Mouse (Mus musculus) erythroblast, embryonic 14.5 days (primary cell): ENCODE results near the gene Prdm16.

Experiments
- GATA1 ChIP-seq: IDR thresholded peaks from 2 replicates; pipeline ENCODE4 v1.6.1; 2012; ENCODE audit warnings: low read length, inconsistent platforms, mixed read lengths
- TAL1 ChIP-seq: IDR thresholded peaks from 3 replicates; pipeline ENCODE4 v1.6.1; 2012; ENCODE audit warnings: low read length, inconsistent platforms, mixed read lengths

DNA sequence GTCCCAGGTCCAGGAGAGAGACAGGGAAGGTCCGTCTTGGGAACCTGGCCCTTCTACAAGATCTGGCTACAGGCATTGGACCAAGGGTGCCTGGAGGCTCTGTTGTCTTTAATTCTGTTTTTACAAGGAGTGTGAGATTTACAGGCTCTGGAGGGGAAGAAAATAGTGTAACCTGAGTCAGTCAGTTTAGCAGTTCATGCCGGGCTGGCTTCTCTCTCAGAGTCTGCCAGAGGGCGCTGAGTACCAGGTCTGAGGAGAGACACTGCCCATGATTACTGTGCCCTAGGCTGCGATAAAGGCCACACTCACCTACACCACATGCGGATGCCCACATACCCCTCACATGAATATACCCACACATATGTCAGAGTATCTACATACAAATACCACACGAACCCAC, 219.9 kb downstream of the Prdm16 start:
- TF ChIP-seq TAL1 (no peak), GATA1 (no peak)
